Mouse (Mus musculus) ES-E14 (cell line): ENCODE measurements around the gene Lad1. TPM values are rescaled to one million over a fixed set of nuclear protein-coding genes. Genes with fewer than 3 reads are reported as not detected.

Experiments
- DNase-seq: peaks from one replicate; pipeline ENCODE4 v3.0.0-alpha.2; 2013; ENCODE audit warnings: low read depth, low spot score
- H3K27ac ChIP-seq: 2 replicates; pipeline ENCODE4 v1.5.1; 2012; ENCODE audit warnings: low read depth, mild to moderate bottlenecking, low read length, moderate library complexity, mixed read lengths; ENCODE audit not compliant: poor library complexity, insufficient read depth, severe bottlenecking
- H3K36me3 ChIP-seq: 2 replicates; pipeline ENCODE4 v1.6.1; 2012; ENCODE audit warnings: mild to moderate bottlenecking, low read length, moderate library complexity, mixed read lengths; ENCODE audit not compliant: control insufficient read depth, poor library complexity, insufficient read depth, severe bottlenecking
- H3K4me1 ChIP-seq, 2 experiments: fragments of 150-350 bp in 1 of 2; sonication (generic) in 1 of 2; 2 replicates each; pipeline ENCODE4 v1.6.1; 2012; ENCODE audit warnings: low read length in 2 of 2, mild to moderate bottlenecking in 1 of 2, mixed read lengths in 1 of 2; ENCODE audit not compliant: control insufficient read depth in 2 of 2, insufficient read depth in 2 of 2, poor library complexity in 1 of 2
- H3K4me3 ChIP-seq, 2 experiments: fragments of 150-350 bp in 1 of 2; sonication (generic) in 1 of 2; 2 replicates each; pipeline ENCODE4 v1.5.1; 2012; ENCODE audit warnings: low read length in 2 of 2, low read depth in 1 of 2, mild to moderate bottlenecking in 1 of 2, mixed read lengths in 1 of 2; ENCODE audit not compliant: insufficient read depth in 1 of 2, poor library complexity in 1 of 2, severe bottlenecking in 1 of 2
- H3K9ac ChIP-seq: 2 replicates; pipeline ENCODE4 v1.6.1; 2012; ENCODE audit warnings: low read depth, mild to moderate bottlenecking, low read length, mixed read lengths; ENCODE audit not compliant: poor library complexity, insufficient read depth, severe bottlenecking
- H3K9me3 ChIP-seq: fragments of 150-350 bp; sonication (generic); 2 replicates; pipeline ENCODE4 v1.6.1; 2012; ENCODE audit warnings: low read depth, mild to moderate bottlenecking, low read length; ENCODE audit not compliant: control insufficient read depth, insufficient read depth
- CHD2 ChIP-seq: IDR thresholded peaks from 2 replicates; pipeline ENCODE4 v1.6.1; 2014; ENCODE audit warnings: mild to moderate bottlenecking, low read depth, low read length, inconsistent platforms
- HCFC1 ChIP-seq: IDR thresholded peaks from 2 replicates; pipeline ENCODE4 v1.6.1; 2012; ENCODE audit warnings: low read length, inconsistent platforms, borderline replicate concordance; ENCODE audit not compliant: insufficient read depth
- MAFK ChIP-seq: IDR thresholded peaks from 2 replicates; pipeline ENCODE4 v1.6.1; 2014; ENCODE audit warnings: mild to moderate bottlenecking, low read depth, low read length, inconsistent platforms; ENCODE audit not compliant: insufficient read depth
- ZC3H11A ChIP-seq: IDR thresholded peaks from 2 replicates; pipeline ENCODE4 v1.6.1; 2012; ENCODE audit warnings: low read depth, mild to moderate bottlenecking, inconsistent platforms, low read length, borderline replicate concordance
- ZNF384 ChIP-seq: IDR thresholded peaks from 2 replicates; pipeline ENCODE4 v1.6.1; 2012; ENCODE audit warnings: low read depth, low read length, inconsistent platforms
- in situ Hi-C, 2 experiments: fragments of 600-800 bp; cut with MboI; formaldehyde crosslinking; loops; one replicate each; pipeline ENCODE4 v1.15.1; 2025; ENCODE audit warnings: low sequenced_read_pairs in 2 of 2, inconsistent platforms in 1 of 2; ENCODE audit not compliant: unreplicated experiment in 2 of 2
- total RNA-seq: library from RNA; depleted of rRNA; stranded (reverse); fragments of 300-350 nt; gene quantifications from 2 replicates; pipeline ENCODE4 v1.2.3, GENCODE M21; 2012

Gene Lad1
- total RNA-seq, 1 experiment, result 5.2 TPM

- Histone ChIP-seq H3K9ac (no peak overlapping the region), H3K9me3 (no peaks in the 10 kb centered on the region), H3K4me1 (peaks cover 0 to 8% of the 10 kb centered on the region in 2 experiments; a peak in 1 of 4 replicates), H3K27ac (no peak overlapping the region), H3K4me3 (no peak overlapping the region), H3K36me3 (no peaks in the 10 kb centered on the region)
- no peak for DNase-seq
- in situ Hi-C loops, result no loop called here
- TF ChIP-seq CHD2 (no peak), ZNF384 (no peak)
These were observed 6.2 kb upstream of the Lad1 start for GRCm38 (mm10) chr1:135812205-135812604.

GRCm38 (mm10) chr1:135812618-135813017 lies 5.8 kb upstream of the Lad1 start:
- Histone ChIP-seq H3K9ac (no peak overlapping the region), H3K36me3 (no peaks in the 10 kb centered on the region), H3K27ac (no peak overlapping the region), H3K9me3 (no peaks in the 10 kb centered on the region), H3K4me3 (no peak overlapping the region), H3K4me1 (peaks cover 0 to 6% of the 10 kb centered on the region in 2 experiments; a peak in 1 of 4 replicates)
- DNase-seq, result no peak
- in situ Hi-C loops, result no loop called here
- no peak for TF ChIP-seq ZNF384
- no peak for TF ChIP-seq CHD2
- no peak for TF ChIP-seq MAFK
- TF ChIP-seq ZC3H11A, result no peak
- no peak for TF ChIP-seq HCFC1

GRCm38 (mm10) chr1:135813071-135813470 lies 5.3 kb upstream of the Lad1 start:
- no peak overlapping the region for H3K27ac ChIP-seq
- no peaks in the 10 kb centered on the region for H3K9me3 ChIP-seq
- H3K36me3 ChIP-seq, result no peaks in the 10 kb centered on the region
- no peak for TF ChIP-seq HCFC1
- TF ChIP-seq CHD2, result no peak
- in situ Hi-C loops, result no loop called here
- peaks cover 0 to 8% of the 10 kb centered on the region in 2 experiments; a peak in 1 of 4 replicates for H3K4me1 ChIP-seq
- no peak overlapping the region for H3K4me3 ChIP-seq
- H3K9ac ChIP-seq, result no peak overlapping the region
- no peak for DNase-seq

GRCm38 (mm10) chr1:135813687-135814395 lies 4.6 kb upstream of the Lad1 start:
- Histone ChIP-seq H3K36me3 (no peaks in the 10 kb centered on the region), H3K4me3 (no peak overlapping the region), H3K4me1 (peaks cover 0 to 10% of the 10 kb centered on the region in 2 experiments; a peak in 1 of 4 replicates), H3K27ac (no peak overlapping the region), H3K9me3 (no peaks in the 10 kb centered on the region), H3K9ac (no peak overlapping the region)
- no peak for DNase-seq
- TF ChIP-seq ZNF384 (no peak), ZC3H11A (no peak), CHD2 (no peak), HCFC1 (no peak), MAFK (no peak)
- in situ Hi-C loops, result no loop called here

- TF ChIP-seq ZC3H11A (no peak), MAFK (no peak)
- DNase-seq, result no peak
- Histone ChIP-seq H3K4me1 (peaks cover 4 to 10% of the 10 kb centered on the region in 2 experiments; a peak in 2 of 4 replicates), H3K36me3 (no peaks in the 10 kb centered on the region), H3K9me3 (no peaks in the 10 kb centered on the region), H3K27ac (no peak overlapping the region), H3K4me3 (no peak overlapping the region), H3K9ac (no peak overlapping the region)
- in situ Hi-C loops, result no loop called here
These were observed 3.9 kb upstream of the Lad1 start for GRCm38 (mm10) chr1:135814531-135814930.
